Mouse (Mus musculus) spleen, adult 2 months (tissue): ENCODE measurements at regions not wholly inside any gene's neighbourhood (a gene's known extent, or its start where the extent isn't known, plus 50 kb on each side); places are given as distances from the start of the nearest gene placed in this dataset.

ENCODE experiments used
- CTCF ChIP-seq: fragments of 200-500 bp; IDR thresholded peaks from 2 replicates; pipeline ENCODE4 v1.5.1; 2011; ENCODE audit warnings: mild to moderate bottlenecking, inconsistent platforms; ENCODE audit not compliant: insufficient read depth, insufficient read length, insufficient replicate concordance; ENCODE audit errors: extremely low read depth
- POLR2A ChIP-seq: fragments of 200-500 bp; IDR thresholded peaks from 2 replicates; pipeline ENCODE4 v1.6.1; 2011; ENCODE audit warnings: low read depth, low read length, inconsistent platforms

DNA sequence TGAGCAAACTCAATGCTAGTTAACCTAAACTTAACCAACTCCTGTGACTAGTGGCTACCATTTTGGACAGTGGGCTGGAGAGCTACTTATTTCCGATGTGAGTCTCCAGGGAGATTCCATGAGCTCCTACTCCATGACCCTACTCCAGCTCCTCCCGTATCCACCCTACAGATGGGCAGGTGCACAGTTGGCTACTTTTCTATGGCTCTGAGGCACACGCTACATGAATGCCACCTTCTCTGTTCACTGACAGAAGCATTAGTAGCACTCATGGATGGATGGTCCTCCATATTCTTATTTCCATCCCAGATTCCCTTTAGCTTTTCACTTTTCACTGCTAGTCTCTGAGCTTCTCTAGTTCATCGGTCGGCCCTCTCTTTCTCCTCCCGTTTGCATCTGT, 164.7 kb upstream of the Ppp2r3a start:
- TF ChIP-seq CTCF (no peak), POLR2A (no peak)
